Mouse (Mus musculus): ENCODE results near the gene Pcsk2. TPM values are rescaled to one million over a fixed set of nuclear protein-coding genes. Genes with fewer than 3 reads are reported as not detected.

The Pcsk2 gene
- polyA plus RNA-seq, 1 experiment from 2014 or later, result 2.2 TPM

- Histone ChIP-seq H3K27me3 (ENCODE audit: control insufficient read depth, insufficient read depth, low read length) (no peaks in the 10 kb centered on the region), H3K9ac (ENCODE audit: low read length) (no peak overlapping the region), H3K4me3 (ENCODE audit: low read depth, low read length) (no peak overlapping the region), H3K4me2 (ENCODE audit: low read depth, low read length, severe bottlenecking) (no peak overlapping the region), H3K9me3 (ENCODE audit: control insufficient read depth, low read length) (no peaks in the 10 kb centered on the region), H3K36me3 (ENCODE audit: control insufficient read depth, insufficient read depth, low read length) (no peaks in the 10 kb centered on the region), H3K4me1 (replicated peaks; ENCODE audit: control insufficient read depth, insufficient read depth, low read length) (no peaks in the 10 kb centered on the region), H3K27ac (ENCODE audit: low read depth, low read length) (no peak overlapping the region)
- 83% methylated on average over 4 of the region's 4 CpGs for WGBS
- ATAC-seq (replicated peaks; ENCODE audit: low FRiP score), result no peak
- no peak for DNase-seq (ENCODE audit: low spot score)
Measured at GRCm38 (mm10) chr2:143560384-143560783, 14.4 kb downstream of the Pcsk2 start.

- Histone ChIP-seq H3K4me1 (replicated peaks; ENCODE audit: control insufficient read depth, insufficient read depth, low read length) (no peaks in the 10 kb centered on the region), H3K4me3 (ENCODE audit: low read depth, low read length) (no peak overlapping the region), H3K9ac (ENCODE audit: low read length) (no peak overlapping the region), H3K27ac (ENCODE audit: low read depth, low read length) (no peak overlapping the region), H3K27me3 (ENCODE audit: control insufficient read depth, insufficient read depth, low read length) (no peaks in the 10 kb centered on the region), H3K4me2 (ENCODE audit: low read depth, low read length, severe bottlenecking) (no peak overlapping the region), H3K36me3 (ENCODE audit: control insufficient read depth, insufficient read depth, low read length) (no peaks in the 10 kb centered on the region), H3K9me3 (ENCODE audit: control insufficient read depth, low read length) (no peaks in the 10 kb centered on the region)
- DNase-seq (ENCODE audit: low spot score) (no peak), ATAC-seq (replicated peaks; ENCODE audit: low FRiP score) (no peak; the same call in 1 of the 2 replicates)
- WGBS, result 66% methylated on average over 2 of the region's 2 CpGs
Measured at GRCm38 (mm10) chr2:143565062-143565461, 19.1 kb downstream of the Pcsk2 start.

- H3K27me3 ChIP-seq (ENCODE audit: control insufficient read depth, insufficient read depth, low read length), result no peaks in the 10 kb centered on the region
- H3K4me1 ChIP-seq (replicated peaks; ENCODE audit: control insufficient read depth, insufficient read depth, low read length), result no peaks in the 10 kb centered on the region
- no peaks in the 10 kb centered on the region for H3K36me3 ChIP-seq (ENCODE audit: control insufficient read depth, insufficient read depth, low read length)
- H3K4me3 ChIP-seq (ENCODE audit: low read depth, low read length), result no peak overlapping the region
- 90% methylated on average over 6 of the region's 6 CpGs for WGBS
- no peak for ATAC-seq (replicated peaks; ENCODE audit: low FRiP score)
- H3K27ac ChIP-seq (ENCODE audit: low read depth, low read length), result no peak overlapping the region
- DNase-seq (ENCODE audit: low spot score), result no peak
- no peaks in the 10 kb centered on the region for H3K9me3 ChIP-seq (ENCODE audit: control insufficient read depth, low read length)
- no peak overlapping the region for H3K9ac ChIP-seq (ENCODE audit: low read length)
- H3K4me2 ChIP-seq (ENCODE audit: low read depth, low read length, severe bottlenecking), result no peak overlapping the region
Measured at GRCm38 (mm10) chr2:143565961-143566360, 20.0 kb downstream of the Pcsk2 start.

- ATAC-seq (replicated peaks; ENCODE audit: low FRiP score) (no peak), DNase-seq (ENCODE audit: low spot score) (no peak)
- WGBS, result 88% methylated on average over 6 of the region's 6 CpGs
Measured at GRCm38 (mm10) chr2:143585341-143585740, 39.4 kb downstream of the Pcsk2 start.

GRCm38 (mm10) chr2:143590398-143590797 lies 44.4 kb downstream of the Pcsk2 start:
- H3K27me3 ChIP-seq (ENCODE audit: control insufficient read depth, insufficient read depth, low read length), result no peaks in the 10 kb centered on the region
- no peak overlapping the region for H3K4me2 ChIP-seq (ENCODE audit: low read depth, low read length, severe bottlenecking)
- H3K9ac ChIP-seq (ENCODE audit: low read length), result no peak overlapping the region
- no peaks in the 10 kb centered on the region for H3K36me3 ChIP-seq (ENCODE audit: control insufficient read depth, insufficient read depth, low read length)
- H3K27ac ChIP-seq (ENCODE audit: low read depth, low read length), result no peak overlapping the region
- ATAC-seq (replicated peaks; ENCODE audit: low FRiP score) (no peak), DNase-seq (ENCODE audit: low spot score) (no peak)
- 90% methylated on average over 2 of the region's 2 CpGs for WGBS
- H3K4me3 ChIP-seq (ENCODE audit: low read depth, low read length), result no peak overlapping the region
- no peaks in the 10 kb centered on the region for H3K9me3 ChIP-seq (ENCODE audit: control insufficient read depth, low read length)
- no peaks in the 10 kb centered on the region for H3K4me1 ChIP-seq (replicated peaks; ENCODE audit: control insufficient read depth, insufficient read depth, low read length)

More at GRCm38 (mm10) chr2:143585341-143585740, 39.4 kb downstream of the Pcsk2 start:
- H3K9ac ChIP-seq (ENCODE audit: low read length), result no peak overlapping the region
- no peaks in the 10 kb centered on the region for H3K36me3 ChIP-seq (ENCODE audit: control insufficient read depth, insufficient read depth, low read length)
- H3K4me1 ChIP-seq (replicated peaks; ENCODE audit: control insufficient read depth, insufficient read depth, low read length), result no peaks in the 10 kb centered on the region
- no peaks in the 10 kb centered on the region for H3K27me3 ChIP-seq (ENCODE audit: control insufficient read depth, insufficient read depth, low read length)
- H3K27ac ChIP-seq (ENCODE audit: low read depth, low read length), result no peak overlapping the region
- no peak overlapping the region for H3K4me2 ChIP-seq (ENCODE audit: low read depth, low read length, severe bottlenecking)
- H3K9me3 ChIP-seq (ENCODE audit: control insufficient read depth, low read length), result no peaks in the 10 kb centered on the region
- H3K4me3 ChIP-seq (ENCODE audit: low read depth, low read length), result no peak overlapping the region

- H3K4me2 ChIP-seq (ENCODE audit: low read depth, low read length, severe bottlenecking), result no peak overlapping the region
- 48% methylated on average over 3 of the region's 3 CpGs for WGBS
- no peak overlapping the region for H3K9ac ChIP-seq (ENCODE audit: low read length)
- H3K36me3 ChIP-seq (ENCODE audit: control insufficient read depth, insufficient read depth, low read length), result no peaks in the 10 kb centered on the region
- no peak overlapping the region for H3K4me3 ChIP-seq (ENCODE audit: low read depth, low read length)
- no peak overlapping the region for H3K27ac ChIP-seq (ENCODE audit: low read depth, low read length)
- no peak for ATAC-seq (replicated peaks; ENCODE audit: low FRiP score)
- DNase-seq (ENCODE audit: low spot score), result no peak
- H3K4me1 ChIP-seq (replicated peaks; ENCODE audit: control insufficient read depth, insufficient read depth, low read length), result no peaks in the 10 kb centered on the region
- no peaks in the 10 kb centered on the region for H3K9me3 ChIP-seq (ENCODE audit: control insufficient read depth, low read length)
- H3K27me3 ChIP-seq (ENCODE audit: control insufficient read depth, insufficient read depth, low read length), result no peaks in the 10 kb centered on the region
Measured at GRCm38 (mm10) chr2:143603071-143603470, 57.1 kb downstream of the Pcsk2 start.

GRCm38 (mm10) chr2:143603871-143604512 lies 58.0 kb downstream of the Pcsk2 start:
- H3K27ac ChIP-seq (ENCODE audit: low read depth, low read length), result no peak overlapping the region
- H3K9ac ChIP-seq (ENCODE audit: low read length), result no peak overlapping the region
- H3K4me1 ChIP-seq (replicated peaks; ENCODE audit: control insufficient read depth, insufficient read depth, low read length), result no peaks in the 10 kb centered on the region
- 45% methylated on average over 2 of the region's 2 CpGs for WGBS
- no peaks in the 10 kb centered on the region for H3K9me3 ChIP-seq (ENCODE audit: control insufficient read depth, low read length)
- no peak overlapping the region for H3K4me3 ChIP-seq (ENCODE audit: low read depth, low read length)
- no peaks in the 10 kb centered on the region for H3K27me3 ChIP-seq (ENCODE audit: control insufficient read depth, insufficient read depth, low read length)
- ATAC-seq (replicated peaks; ENCODE audit: low FRiP score) (no peak), DNase-seq (ENCODE audit: low spot score) (no peak)
- H3K36me3 ChIP-seq (ENCODE audit: control insufficient read depth, insufficient read depth, low read length), result no peaks in the 10 kb centered on the region
- H3K4me2 ChIP-seq (ENCODE audit: low read depth, low read length, severe bottlenecking), result no peak overlapping the region

GRCm38 (mm10) chr2:143610355-143611331 lies 64.7 kb downstream of the Pcsk2 start:
- 74% methylated on average over 9 of the region's 9 CpGs for WGBS
- ATAC-seq (replicated peaks; ENCODE audit: low FRiP score) (no peak), DNase-seq (ENCODE audit: low spot score) (no peak)
- H3K27me3 ChIP-seq (ENCODE audit: control insufficient read depth, insufficient read depth, low read length), result no peaks in the 10 kb centered on the region
- H3K9me3 ChIP-seq (ENCODE audit: control insufficient read depth, low read length), result no peaks in the 10 kb centered on the region
- H3K4me1 ChIP-seq (replicated peaks; ENCODE audit: control insufficient read depth, insufficient read depth, low read length), result no peaks in the 10 kb centered on the region
- no peak overlapping the region for H3K9ac ChIP-seq (ENCODE audit: low read length)
- no peak overlapping the region for H3K4me3 ChIP-seq (ENCODE audit: low read depth, low read length)
- no peak overlapping the region for H3K27ac ChIP-seq (ENCODE audit: low read depth, low read length)
- H3K36me3 ChIP-seq (ENCODE audit: control insufficient read depth, insufficient read depth, low read length), result no peaks in the 10 kb centered on the region
- H3K4me2 ChIP-seq (ENCODE audit: low read depth, low read length, severe bottlenecking), result no peak overlapping the region

Data from forebrain, embryonic 11.5 days (tissue).